Mouse (Mus musculus) ES-Bruce4 (cell line): ENCODE data around the gene E2f6.

Experiments used
- CTCF ChIP-seq: IDR thresholded peaks from one replicate; pipeline ENCODE4 v1.8.1; 2011; ENCODE audit warnings: low read depth, low read length
- EP300 ChIP-seq: IDR thresholded peaks from 2 replicates; pipeline ENCODE4 v1.6.1; 2011; ENCODE audit warnings: low read depth, low read length; ENCODE audit not compliant: insufficient read depth
- POLR2A ChIP-seq: IDR thresholded peaks from one replicate; pipeline ENCODE4 v1.8.1; 2011; ENCODE audit warnings: low read length; ENCODE audit not compliant: insufficient read depth

DNA sequence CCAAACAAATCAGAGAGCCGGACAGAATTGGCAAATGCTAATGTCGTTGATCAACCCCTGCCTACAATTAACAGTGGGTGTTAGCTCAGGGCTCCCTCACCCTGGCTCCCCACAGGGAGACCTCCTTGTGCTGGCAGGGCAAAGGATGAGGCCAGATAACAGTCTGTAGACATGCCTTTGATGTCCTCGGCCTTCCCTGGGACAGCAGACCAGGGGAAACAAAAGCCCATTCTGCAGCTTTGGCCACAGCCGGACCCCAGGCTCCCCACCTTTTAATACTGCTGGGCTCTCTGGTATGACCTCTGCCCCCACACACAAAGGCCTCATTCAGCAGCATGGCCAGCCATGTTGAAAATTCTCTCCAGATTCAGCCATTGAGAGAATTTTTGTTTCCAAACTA lies 21.0 kb upstream of the E2f6 start:
- TF ChIP-seq POLR2A (no peak), CTCF (no peak), EP300 (no peak)
